Mouse (Mus musculus) C2C12 (cell line): ENCODE data around the gene Vtn. TPM values are rescaled to one million over a fixed set of nuclear protein-coding genes. Genes with fewer than 3 reads are reported as not detected.

Experiments used
- H3K27me3 ChIP-seq: one replicate; pipeline ENCODE4 v1.6.1; 2011; ENCODE audit not compliant: control insufficient read depth, insufficient read depth, insufficient read length
- H3K36me3 ChIP-seq: one replicate; pipeline ENCODE4 v1.6.1; 2011; ENCODE audit not compliant: control insufficient read depth, insufficient read depth
- H3K4me3 ChIP-seq: one replicate; pipeline ENCODE4 v1.5.1; 2011; ENCODE audit warnings: mild to moderate bottlenecking, control low read depth; ENCODE audit not compliant: poor library complexity, insufficient read depth, severe bottlenecking
- H3K79me2 ChIP-seq: one replicate; pipeline ENCODE4 v1.6.1; 2011; ENCODE audit not compliant: control insufficient read depth, insufficient read depth
- H3K79me3 ChIP-seq: one replicate; pipeline ENCODE4 v1.6.1; 2011; ENCODE audit warnings: low read depth, control low read depth
- H3ac ChIP-seq: one replicate; pipeline ENCODE3; 2011; ENCODE audit warnings: low read depth; ENCODE audit not compliant: control insufficient read depth, insufficient read length
- CEBPB ChIP-seq: IDR thresholded peaks from one replicate; pipeline ENCODE4 v1.6.1; 2011; ENCODE audit warnings: low read depth, mild to moderate bottlenecking, control low read depth, moderate library complexity
- CTCF ChIP-seq: IDR thresholded peaks from one replicate; pipeline ENCODE4 v1.5.1; 2011; ENCODE audit not compliant: control insufficient read depth, insufficient read depth, insufficient read length
- FOSL1 ChIP-seq: IDR thresholded peaks from one replicate; pipeline ENCODE4 v1.8.0; 2011; ENCODE audit warnings: mild to moderate bottlenecking, low read length; ENCODE audit not compliant: poor library complexity, insufficient read depth, severe bottlenecking
- MAX ChIP-seq: IDR thresholded peaks from one replicate; pipeline ENCODE4 v1.6.1; 2011; ENCODE audit warnings: mild to moderate bottlenecking, control low read depth
- MYOD1 ChIP-seq: IDR thresholded peaks from one replicate; pipeline ENCODE4 v1.6.1; 2011; ENCODE audit warnings: low read depth; ENCODE audit not compliant: control insufficient read depth, insufficient read length
- MYOG ChIP-seq: IDR thresholded peaks from one replicate; pipeline ENCODE4 v1.6.1; 2011; ENCODE audit not compliant: control insufficient read depth, insufficient read length; ENCODE audit errors: extremely low read depth
- USF1 ChIP-seq: IDR thresholded peaks from one replicate; pipeline ENCODE4 v1.6.1; 2011; ENCODE audit warnings: low read depth, mild to moderate bottlenecking, control low read depth, moderate library complexity
- polyA plus RNA-seq: library from polyadenylated mRNA; unstranded; fragments of >200 nt; fragmentation: generic; extraction: Trizol; gene quantifications from one replicate; pipeline ENCODE4 v1.2.1, GENCODE M21; 2012; ENCODE audit warnings: missing spikeins

The Vtn gene
- polyA plus RNA-seq, 1 experiment = not detected

DNA sequence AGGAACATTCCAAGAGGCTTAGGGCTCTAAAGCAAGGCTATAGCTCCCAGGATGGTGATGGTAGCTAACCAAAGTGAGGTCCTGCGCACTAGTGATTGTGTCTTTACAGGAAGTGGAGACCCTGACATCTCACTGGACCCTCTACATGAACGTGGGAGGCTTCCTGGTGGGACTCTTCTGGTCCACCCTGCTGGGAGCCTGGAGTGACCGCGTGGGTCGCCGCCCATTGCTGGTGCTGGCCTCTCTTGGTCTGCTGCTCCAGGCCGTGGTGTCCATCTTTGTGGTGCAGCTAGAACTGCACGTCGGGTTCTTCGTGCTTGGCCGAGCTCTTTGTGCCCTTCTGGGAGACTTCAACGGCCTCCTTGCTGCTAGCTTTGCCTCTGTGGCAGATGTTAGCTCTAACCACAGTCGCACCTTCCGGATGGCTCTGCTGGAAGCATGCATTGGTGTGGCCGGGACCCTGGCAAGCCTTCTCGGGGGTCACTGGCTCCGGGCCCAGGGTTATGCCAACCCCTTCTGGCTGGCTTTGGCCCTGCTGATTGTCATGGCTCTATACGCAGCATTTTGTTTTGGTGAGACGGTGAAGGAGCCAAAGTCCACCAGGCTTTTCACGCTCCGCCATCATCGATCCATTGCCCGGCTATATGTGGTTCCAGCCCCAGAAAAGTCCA, 32.5 kb upstream of the Vtn start:
- H3K27me3 ChIP-seq = no peaks in the 10 kb centered on the region
- peak overlapping the region; percentile 93 for H3ac ChIP-seq
- no peaks in the 10 kb centered on the region for H3K79me3 ChIP-seq
- H3K4me3 ChIP-seq = no peak overlapping the region
- H3K79me2 ChIP-seq = no peaks in the 10 kb centered on the region
- H3K36me3 ChIP-seq = no peaks in the 10 kb centered on the region
- TF ChIP-seq MAX (peak; percentile 5), MYOD1 (no peak)

- Histone ChIP-seq H3K27me3 (no peaks in the 10 kb centered on the region), H3ac (no peak overlapping the region), H3K79me2 (no peaks in the 10 kb centered on the region), H3K4me3 (no peak overlapping the region), H3K36me3 (no peaks in the 10 kb centered on the region), H3K79me3 (no peaks in the 10 kb centered on the region)
- no peak for TF ChIP-seq MAX
- TF ChIP-seq MYOG = no peak
- TF ChIP-seq CEBPB = no peak
- TF ChIP-seq USF1 = no peak
- no peak for TF ChIP-seq FOSL1
- TF ChIP-seq MYOD1 = no peak
- no peak for TF ChIP-seq CTCF
Measured at GRCm38 (mm10) chr11:78467515-78467914, 31.4 kb upstream of the Vtn start.

DNA sequence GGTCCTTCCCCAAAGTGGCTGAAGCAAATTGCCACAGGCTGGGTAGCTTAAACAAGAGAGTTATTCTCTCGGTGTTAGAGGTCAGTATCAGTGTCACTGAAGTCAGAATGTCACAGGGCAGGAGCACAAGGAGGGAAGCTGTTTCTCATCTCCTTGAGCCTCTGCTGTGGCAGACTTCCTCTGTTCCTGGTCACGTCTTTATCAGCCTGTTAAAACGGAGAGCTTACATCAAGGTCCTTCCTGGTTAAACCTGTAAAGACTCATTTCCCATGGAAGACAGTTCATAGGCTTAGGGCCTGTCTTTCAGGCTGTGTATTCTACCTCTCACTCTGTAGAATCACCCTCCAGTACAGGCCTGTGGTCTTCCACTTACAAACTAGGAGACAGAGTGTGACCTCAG, 31.0 kb upstream of the Vtn start:
- Histone ChIP-seq H3K36me3 (no peaks in the 10 kb centered on the region), H3K4me3 (no peak overlapping the region), H3ac (no peak overlapping the region), H3K79me2 (no peaks in the 10 kb centered on the region), H3K27me3 (no peaks in the 10 kb centered on the region), H3K79me3 (no peaks in the 10 kb centered on the region)
- no peak for TF ChIP-seq MAX
- TF ChIP-seq USF1 = no peak
- no peak for TF ChIP-seq MYOD1
- TF ChIP-seq MYOG = no peak
- TF ChIP-seq CTCF = no peak
- TF ChIP-seq CEBPB = no peak
- TF ChIP-seq FOSL1 = no peak

DNA sequence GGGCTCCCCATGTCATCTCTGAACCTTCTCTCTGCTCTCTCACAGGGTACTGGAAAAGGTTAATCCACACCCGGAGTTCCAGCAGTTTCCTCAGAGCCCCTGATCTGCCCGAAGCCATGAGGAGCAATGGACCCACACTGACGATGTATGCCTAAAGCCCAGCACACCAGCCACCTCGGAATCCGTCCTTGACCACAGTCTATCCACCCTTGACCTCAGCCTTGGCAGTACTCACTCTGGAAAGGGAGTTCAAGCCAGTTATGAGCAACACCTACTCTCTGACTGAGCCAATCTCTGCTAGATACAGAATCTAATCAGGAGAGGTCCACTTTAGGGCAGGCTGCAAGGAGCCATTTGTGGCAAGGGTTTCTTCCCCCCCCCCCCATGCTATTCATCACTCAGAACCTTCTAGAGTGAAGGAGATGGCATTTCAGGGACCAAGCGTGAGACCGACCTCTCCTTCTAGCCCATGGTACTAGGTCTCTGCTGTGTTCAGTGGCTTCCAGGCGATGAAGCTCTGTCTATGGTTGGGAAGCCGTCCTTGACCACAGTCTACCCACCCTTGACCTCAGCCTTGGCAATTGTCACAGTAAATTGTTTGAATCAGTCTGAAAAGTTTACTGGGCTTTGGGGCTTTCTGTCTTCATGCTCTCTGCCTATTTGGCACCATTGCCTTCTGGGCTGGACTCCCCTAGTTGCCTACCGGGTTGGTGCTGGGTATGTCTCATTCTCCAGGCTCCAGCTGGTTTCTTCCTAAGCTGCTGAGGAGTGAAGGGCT, 27.4 kb upstream of the Vtn start:
- Histone ChIP-seq H3ac (no peak overlapping the region), H3K36me3 (no peaks in the 10 kb centered on the region), H3K27me3 (peaks cover 10% of the 10 kb centered on the region), H3K79me3 (no peaks in the 10 kb centered on the region), H3K79me2 (no peaks in the 10 kb centered on the region), H3K4me3 (no peak overlapping the region)
- TF ChIP-seq MYOG (no peak), FOSL1 (no peak), MAX (no peak), CTCF (no peak), USF1 (no peak), CEBPB (no peak)

GRCm38 (mm10) chr11:78475289-78475688, 23.6 kb upstream of the Vtn start:
- no peaks in the 10 kb centered on the region for H3K36me3 ChIP-seq
- no peaks in the 10 kb centered on the region for H3K79me2 ChIP-seq
- no peak overlapping the region for H3K4me3 ChIP-seq
- no peaks in the 10 kb centered on the region for H3K79me3 ChIP-seq
- no peak overlapping the region for H3ac ChIP-seq
- TF ChIP-seq FOSL1 (no peak), MAX (no peak), CTCF (no peak), USF1 (no peak), MYOG (no peak), CEBPB (no peak), MYOD1 (no peak)
- H3K27me3 ChIP-seq = peaks cover 21% of the 10 kb centered on the region

GRCm38 (mm10) chr11:78483639-78484038, 15.3 kb upstream of the Vtn start:
- no peaks in the 10 kb centered on the region for H3K79me2 ChIP-seq
- H3K79me3 ChIP-seq = no peaks in the 10 kb centered on the region
- peaks cover 36% of the 10 kb centered on the region for H3K27me3 ChIP-seq
- no peaks in the 10 kb centered on the region for H3K36me3 ChIP-seq
- no peak overlapping the region for H3ac ChIP-seq
- no peak overlapping the region for H3K4me3 ChIP-seq
- TF ChIP-seq CEBPB = no peak
- no peak for TF ChIP-seq CTCF
- no peak for TF ChIP-seq USF1
